In genomic region chr6:51379074-51379473, GRCm38 (mm10) we compare ENCODE assay signal across 8 mouse cellular contexts. TPM values are rescaled to one million over a fixed set of nuclear protein-coding genes. Genes with fewer than 3 reads are reported as not detected.
DNase-seq lines count a peak whose midpoint lies in the region; ATAC-seq and TF ChIP-seq lines count a peak whose summit lies in the region.

No protein-coding gene starts in this region.

- 3% methylated on average over 5 of the region's 5 CpGs for WGBS in heart, embryonic 14.5 days
- whole genome bisulfite sequencing in hindbrain, embryonic 12.5 days: 15% methylated on average over 5 of the region's 5 CpGs
- WGBS in midbrain, embryonic 12.5 days: 7% methylated on average over 5 of the region's 5 CpGs

- no peaks in the 10 kb centered on the region for H3K36me3 ChIP-seq in heart, embryonic 14.5 days (ENCODE audit: control insufficient read depth, insufficient read depth, low read length)
- no peaks in the 10 kb centered on the region for H3K36me3 ChIP-seq in hindbrain, embryonic 12.5 days
- H3K36me3 ChIP-seq in midbrain, embryonic 12.5 days: no peaks in the 10 kb centered on the region

- DNase-seq in heart, adult 11 months: no peak
- peak; percentile 74 for DNase-seq in brain, embryonic 14.5 days (ENCODE audit: low read depth)
- DNase-seq in frontal cortex, postnatal 25 days (ENCODE audit: low spot score in 2 of 2): no peak
- DNase-seq in gastrocnemius, postnatal 25 days: no peak
- DNase-seq in MN1 (ENCODE audit: low spot score): no peak

- H3K9ac ChIP-seq in heart, embryonic 14.5 days (ENCODE audit: low read length): peak overlapping the region; percentile 84
- H3K9ac ChIP-seq in hindbrain, embryonic 12.5 days: peak overlapping the region; percentile 73
- H3K9ac ChIP-seq in midbrain, embryonic 12.5 days (replicated peaks): peak overlapping the region; percentile 73

- no peak for ATAC-seq in heart, embryonic 14.5 days (ENCODE audit: insufficient number of reproducible peaks, insufficient read depth, low FRiP score, low read depth)
- ATAC-seq in hindbrain, embryonic 12.5 days (ENCODE audit: low FRiP score): no peak
- ATAC-seq in midbrain, embryonic 12.5 days (ENCODE audit: low FRiP score, low read depth): 0 out of 2 replicates have a peak, but pooled peaks have one; percentile 62

- H3K27ac ChIP-seq in heart, embryonic 14.5 days (replicated peaks in 1 of 2; ENCODE audit: control insufficient read depth in 1 of 2, insufficient read depth in 1 of 2, low read depth in 2 of 2, low read length in 2 of 2): peak overlapping the region; percentile 83 to 84
- H3K27ac ChIP-seq in hindbrain, embryonic 12.5 days: peak overlapping the region; percentile 96
- peak overlapping the region; percentile 94 for H3K27ac ChIP-seq in midbrain, embryonic 12.5 days (replicated peaks)

- H3K4me3 ChIP-seq in heart, embryonic 14.5 days (ENCODE audit: control insufficient read depth in 1 of 2, insufficient read depth in 1 of 2, low read depth in 1 of 2, low read length in 2 of 2): peak overlapping the region; percentile 44 to 54
- peak overlapping the region; percentile 31 for H3K4me3 ChIP-seq in hindbrain, embryonic 12.5 days
- H3K4me3 ChIP-seq in midbrain, embryonic 12.5 days: peak overlapping the region; percentile 39; the same call in 1 of the 2 replicates

- TF ChIP-seq CTCF in brain, embryonic 14.5 days (IDR thresholded peaks at IDR 0.05; ENCODE audit: borderline replicate concordance, extremely low read depth, insufficient read depth, insufficient read length): no peak

- H3K4me2 ChIP-seq in heart, embryonic 14.5 days (ENCODE audit: low read length): peak overlapping the region; percentile 78
- H3K4me2 ChIP-seq in hindbrain, embryonic 12.5 days (replicated peaks): peak overlapping the region; percentile 52
- H3K4me2 ChIP-seq in midbrain, embryonic 12.5 days (replicated peaks): peak overlapping the region; percentile 56

- H3K9me3 ChIP-seq in heart, embryonic 14.5 days (ENCODE audit: control insufficient read depth, low read length): no peaks in the 10 kb centered on the region
- no peaks in the 10 kb centered on the region for H3K9me3 ChIP-seq in hindbrain, embryonic 12.5 days (replicated peaks)
- no peaks in the 10 kb centered on the region for H3K9me3 ChIP-seq in midbrain, embryonic 12.5 days

- peaks cover 0 to 6% of the 10 kb centered on the region in 2 experiments; a peak in 1 of 4 replicates for H3K4me1 ChIP-seq in heart, embryonic 14.5 days (ENCODE audit: control insufficient read depth in 2 of 2, insufficient read depth in 2 of 2, low read length in 2 of 2)
- H3K4me1 ChIP-seq in hindbrain, embryonic 12.5 days: peaks cover 13% of the 10 kb centered on the region
- H3K4me1 ChIP-seq in midbrain, embryonic 12.5 days: 0 out of 2 replicates have a peak, but pooled peaks cover 4% of the 10 kb centered on the region

- no peaks in the 10 kb centered on the region for H3K27me3 ChIP-seq in heart, embryonic 14.5 days (ENCODE audit: control insufficient read depth, insufficient read depth, low read length)
- no peaks in the 10 kb centered on the region for H3K27me3 ChIP-seq in hindbrain, embryonic 12.5 days
- H3K27me3 ChIP-seq in midbrain, embryonic 12.5 days: no peaks in the 10 kb centered on the region

- TF ChIP-seq POLR2A in brain, embryonic 14.5 days (IDR thresholded peaks at IDR 0.05; ENCODE audit: borderline replicate concordance, extremely low read depth, insufficient read depth, insufficient read length, poor library complexity, severe bottlenecking): no peak

RNA-seq across cellular contexts. Expression of gene Nfe2l3, which starts 53.4 kb away (rescaled TPM):
- polyA plus RNA-seq in heart, embryonic 14.5 days (2014; fragmentation: Nextera tagmentation; extraction: Ambion mirVana): 4.1 and 4.3 TPM in 2 replicates
- 6.5 and 9.4 TPM in 2 replicates for polyA plus RNA-seq in brain, embryonic 14.5 days (2012; rRNA removed)
- polyA plus RNA-seq in hindbrain, embryonic 12.5 days (2016; fragmentation: Nextera tagmentation; extraction: Ambion mirVana): 3.8 and 4.5 TPM in 2 replicates
- polyA plus RNA-seq in midbrain, embryonic 12.5 days (2016; fragmentation: Nextera tagmentation; extraction: Ambion mirVana): 5.4 and 5.9 TPM in 2 replicates
- not detected for total RNA-seq in gastrocnemius, postnatal 25 days (2021)
